Mouse (Mus musculus): ENCODE results near the gene Lrrc36. TPM values are rescaled to one million over a fixed set of nuclear protein-coding genes. Genes with fewer than 3 reads are reported as not detected.
A peak's percentile ranks its signal among the peaks of the same experiment; 100 is the strongest.

Lrrc36 gene
- polyA plus RNA-seq, 1 experiment: 0.24 TPM

DNA sequence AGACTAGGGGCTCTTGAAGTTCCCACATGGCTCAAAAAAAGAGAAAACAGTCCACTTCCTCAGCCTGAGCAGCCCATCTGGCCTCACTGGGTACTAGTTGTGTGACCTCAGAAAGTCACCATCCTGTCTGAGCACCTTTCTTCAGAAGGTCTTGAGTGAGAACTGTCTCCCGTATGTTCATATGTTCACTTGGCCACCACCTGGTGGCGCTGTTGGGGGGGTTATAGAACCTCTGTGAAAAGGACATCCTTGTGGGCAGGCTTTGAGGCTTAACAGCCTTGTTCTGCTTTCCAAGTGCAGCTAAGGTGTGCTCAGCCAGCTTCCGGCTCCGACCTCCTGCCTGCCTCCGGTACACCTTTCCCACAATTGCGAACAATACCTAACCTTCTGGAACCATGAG is 68.1 kb downstream of the Lrrc36 start:
- Histone ChIP-seq H3K4me3 (ENCODE audit: control insufficient read depth, insufficient read depth, low read length) (no peak overlapping the region), H3K27ac (ENCODE audit: control insufficient read depth, insufficient read depth, low read length) (no peak overlapping the region), H3K4me1 (replicated peaks; ENCODE audit: control insufficient read depth, insufficient read depth, low read length) (no peaks in the 10 kb centered on the region), H3K27me3 (ENCODE audit: control insufficient read depth, insufficient read depth, low read length) (no peaks in the 10 kb centered on the region), H3K36me3 (ENCODE audit: control insufficient read depth, insufficient read depth, low read length) (no peaks in the 10 kb centered on the region)
- 86% methylated on average over 6 of the region's 6 CpGs for WGBS
- TF ChIP-seq POLR2A (IDR thresholded peaks at IDR 0.05; ENCODE audit: control insufficient read depth, extremely low read depth, insufficient read depth, low read length, poor library complexity): no peak
- peak; percentile 53; the same call in 1 of the 2 replicates for TF ChIP-seq CTCF (IDR thresholded peaks at IDR 0.05; ENCODE audit: borderline replicate concordance, control insufficient read depth, extremely low read depth, insufficient read depth, low read length, poor library complexity)
- peak; percentile 10 for DNase-seq

DNA sequence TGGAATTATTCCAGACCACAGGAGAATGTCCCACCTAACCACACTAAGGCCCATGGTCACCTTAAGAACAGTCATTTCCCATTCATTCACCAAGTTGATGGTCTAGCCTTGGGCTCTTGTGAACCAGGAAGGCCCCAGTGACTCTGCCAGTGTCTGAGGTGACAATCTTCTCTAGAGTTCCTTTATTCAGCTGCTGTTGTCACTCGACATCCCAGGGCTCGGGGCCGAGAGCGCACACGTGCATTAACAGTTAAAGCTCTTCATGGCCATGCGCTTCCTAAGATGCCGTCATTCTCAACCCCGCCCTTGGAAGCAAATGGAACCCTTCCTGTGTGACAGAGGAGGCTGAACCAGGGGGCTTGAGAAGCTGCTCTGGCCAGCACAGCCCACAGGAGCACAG is 68.8 kb downstream of the Lrrc36 start:
- Histone ChIP-seq H3K27me3 (ENCODE audit: control insufficient read depth, insufficient read depth, low read length) (no peaks in the 10 kb centered on the region), H3K36me3 (ENCODE audit: control insufficient read depth, insufficient read depth, low read length) (no peaks in the 10 kb centered on the region), H3K4me1 (replicated peaks; ENCODE audit: control insufficient read depth, insufficient read depth, low read length) (no peaks in the 10 kb centered on the region), H3K27ac (ENCODE audit: control insufficient read depth, insufficient read depth, low read length) (no peak overlapping the region), H3K4me3 (ENCODE audit: control insufficient read depth, insufficient read depth, low read length) (no peak overlapping the region)
- 95% methylated on average over 8 of the region's 8 CpGs for WGBS
- TF ChIP-seq CTCF (IDR thresholded peaks at IDR 0.05; ENCODE audit: borderline replicate concordance, control insufficient read depth, extremely low read depth, insufficient read depth, low read length, poor library complexity): no peak
- TF ChIP-seq POLR2A (IDR thresholded peaks at IDR 0.05; ENCODE audit: control insufficient read depth, extremely low read depth, insufficient read depth, low read length, poor library complexity): no peak
- no peak for DNase-seq

GRCm38 (mm10) chr8:105483212-105484029 is 70.0 kb downstream of the Lrrc36 start:
- Histone ChIP-seq H3K27ac (ENCODE audit: control insufficient read depth, insufficient read depth, low read length) (no peak overlapping the region), H3K36me3 (ENCODE audit: control insufficient read depth, insufficient read depth, low read length) (no peaks in the 10 kb centered on the region), H3K4me1 (replicated peaks; ENCODE audit: control insufficient read depth, insufficient read depth, low read length) (no peaks in the 10 kb centered on the region), H3K4me3 (ENCODE audit: control insufficient read depth, insufficient read depth, low read length) (no peak overlapping the region), H3K27me3 (ENCODE audit: control insufficient read depth, insufficient read depth, low read length) (no peaks in the 10 kb centered on the region)
- WGBS: 90% methylated on average over 14 of the region's 14 CpGs
- DNase-seq: no peak
- TF ChIP-seq CTCF (IDR thresholded peaks at IDR 0.05; ENCODE audit: borderline replicate concordance, control insufficient read depth, extremely low read depth, insufficient read depth, low read length, poor library complexity) (no peak), POLR2A (IDR thresholded peaks at IDR 0.05; ENCODE audit: control insufficient read depth, extremely low read depth, insufficient read depth, low read length, poor library complexity) (no peak)

- Histone ChIP-seq H3K36me3 (ENCODE audit: control insufficient read depth, insufficient read depth, low read length) (no peaks in the 10 kb centered on the region), H3K27me3 (ENCODE audit: control insufficient read depth, insufficient read depth, low read length) (no peaks in the 10 kb centered on the region), H3K4me1 (replicated peaks; ENCODE audit: control insufficient read depth, insufficient read depth, low read length) (no peaks in the 10 kb centered on the region), H3K27ac (ENCODE audit: control insufficient read depth, insufficient read depth, low read length) (no peak overlapping the region), H3K4me3 (ENCODE audit: control insufficient read depth, insufficient read depth, low read length) (no peak overlapping the region)
- DNase-seq: no peak
- 99% methylated on average over 3 of the region's 3 CpGs for WGBS
- TF ChIP-seq POLR2A (IDR thresholded peaks at IDR 0.05; ENCODE audit: control insufficient read depth, extremely low read depth, insufficient read depth, low read length, poor library complexity) (no peak), CTCF (IDR thresholded peaks at IDR 0.05; ENCODE audit: borderline replicate concordance, control insufficient read depth, extremely low read depth, insufficient read depth, low read length, poor library complexity) (no peak)
Observed at GRCm38 (mm10) chr8:105484030-105484368, 70.6 kb downstream of the Lrrc36 start.

DNA sequence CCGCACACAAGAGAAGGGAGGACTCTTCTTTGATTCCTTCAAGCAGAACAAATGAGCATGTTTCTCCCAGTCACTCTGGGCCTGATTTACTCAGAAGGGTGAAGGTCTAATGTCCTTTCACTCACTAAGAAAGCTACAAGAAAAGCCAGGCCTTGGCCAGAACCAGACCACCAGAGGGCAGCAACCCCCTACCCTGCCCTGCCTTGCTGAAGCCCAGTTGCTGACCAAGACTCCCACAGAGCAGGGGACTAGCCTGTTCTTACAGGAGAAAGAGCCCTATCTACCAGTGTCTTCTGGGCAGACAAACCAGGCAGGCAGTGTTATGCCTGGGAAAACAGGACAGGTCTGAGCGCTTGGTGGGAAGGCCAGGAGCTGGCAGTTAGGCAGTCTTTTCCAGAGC is 71.0 kb downstream of the Lrrc36 start:
- no peaks in the 10 kb centered on the region for H3K36me3 ChIP-seq (ENCODE audit: control insufficient read depth, insufficient read depth, low read length)
- peak; percentile 36 for DNase-seq

DNA sequence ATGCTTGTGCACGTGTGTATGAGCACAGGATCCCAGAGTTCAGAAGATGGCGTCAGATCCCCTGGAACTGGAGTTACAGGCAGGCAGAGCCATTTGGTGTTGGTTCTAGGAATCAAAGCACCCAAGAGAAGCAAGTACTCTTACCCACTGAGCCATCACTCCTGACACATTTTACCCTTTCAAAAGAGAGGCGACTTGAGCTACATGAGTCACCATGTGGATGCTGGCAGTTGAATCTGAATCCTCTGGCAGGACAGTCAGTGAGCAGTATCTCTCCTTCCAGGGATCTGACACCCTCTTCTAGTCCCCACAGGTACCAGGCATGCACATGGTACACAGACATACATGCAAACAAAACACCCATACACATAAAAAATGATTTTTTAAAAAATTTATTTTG is 74.7 kb downstream of the Lrrc36 start:
- H3K27ac ChIP-seq (ENCODE audit: control insufficient read depth, insufficient read depth, low read length): no peak overlapping the region
- no peak for TF ChIP-seq CTCF (IDR thresholded peaks at IDR 0.05; ENCODE audit: borderline replicate concordance, control insufficient read depth, extremely low read depth, insufficient read depth, low read length, poor library complexity)
- TF ChIP-seq POLR2A (IDR thresholded peaks at IDR 0.05; ENCODE audit: control insufficient read depth, extremely low read depth, insufficient read depth, low read length, poor library complexity): no peak
- WGBS: 92% methylated on average over 3 of the region's 3 CpGs
- no peak overlapping the region for H3K4me3 ChIP-seq (ENCODE audit: control insufficient read depth, insufficient read depth, low read length)
- H3K27me3 ChIP-seq (ENCODE audit: control insufficient read depth, insufficient read depth, low read length): no peaks in the 10 kb centered on the region
- no peak for DNase-seq
- no peaks in the 10 kb centered on the region for H3K4me1 ChIP-seq (replicated peaks; ENCODE audit: control insufficient read depth, insufficient read depth, low read length)
- no peaks in the 10 kb centered on the region for H3K36me3 ChIP-seq (ENCODE audit: control insufficient read depth, insufficient read depth, low read length)

More for the DNA sequence above, 71.0 kb downstream of the Lrrc36 start:
- peak; percentile 35; the same call in 1 of the 2 replicates for TF ChIP-seq CTCF (IDR thresholded peaks at IDR 0.05; ENCODE audit: borderline replicate concordance, control insufficient read depth, extremely low read depth, insufficient read depth, low read length, poor library complexity)
- no peak for TF ChIP-seq POLR2A (IDR thresholded peaks at IDR 0.05; ENCODE audit: control insufficient read depth, extremely low read depth, insufficient read depth, low read length, poor library complexity)
- no peak overlapping the region for H3K4me3 ChIP-seq (ENCODE audit: control insufficient read depth, insufficient read depth, low read length)
- WGBS: 89% methylated on average over 2 of the region's 2 CpGs
- H3K27ac ChIP-seq (ENCODE audit: control insufficient read depth, insufficient read depth, low read length): no peak overlapping the region
- H3K4me1 ChIP-seq (replicated peaks; ENCODE audit: control insufficient read depth, insufficient read depth, low read length): no peaks in the 10 kb centered on the region
- H3K27me3 ChIP-seq (ENCODE audit: control insufficient read depth, insufficient read depth, low read length): no peaks in the 10 kb centered on the region
